Mouse (Mus musculus) layer of hippocampus, adult 11-12 months (tissue): ENCODE results near the gene Ust.

Experiments
- DNase-seq: peaks from one replicate; pipeline ENCODE4 v3.0.0; 2022; ENCODE audit warnings: low spot score

Ust gene

GRCm38 (mm10) chr10:8224641-8225040, 294.0 kb downstream of the Ust start:
- no peak for DNase-seq

DNA sequence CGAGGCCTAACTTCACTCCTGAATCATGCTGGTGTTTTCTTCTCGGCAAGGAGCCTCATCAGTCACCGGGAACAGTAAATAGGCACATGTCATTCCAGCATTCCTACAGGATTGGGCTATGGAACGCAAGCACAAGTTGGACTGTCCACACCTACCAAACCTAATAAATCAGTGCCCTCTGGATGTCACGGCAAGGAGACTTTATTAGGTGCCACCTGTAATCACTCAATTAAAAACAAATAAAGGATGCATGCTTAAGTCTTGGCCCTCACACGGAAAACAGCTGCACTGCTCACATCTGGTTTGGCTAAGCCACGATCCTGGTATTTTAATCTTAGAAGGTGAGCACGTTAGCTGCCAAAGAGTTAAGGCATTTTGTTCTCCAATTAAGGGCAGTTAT, 294.6 kb downstream of the Ust start:
- no peak for DNase-seq

DNA sequence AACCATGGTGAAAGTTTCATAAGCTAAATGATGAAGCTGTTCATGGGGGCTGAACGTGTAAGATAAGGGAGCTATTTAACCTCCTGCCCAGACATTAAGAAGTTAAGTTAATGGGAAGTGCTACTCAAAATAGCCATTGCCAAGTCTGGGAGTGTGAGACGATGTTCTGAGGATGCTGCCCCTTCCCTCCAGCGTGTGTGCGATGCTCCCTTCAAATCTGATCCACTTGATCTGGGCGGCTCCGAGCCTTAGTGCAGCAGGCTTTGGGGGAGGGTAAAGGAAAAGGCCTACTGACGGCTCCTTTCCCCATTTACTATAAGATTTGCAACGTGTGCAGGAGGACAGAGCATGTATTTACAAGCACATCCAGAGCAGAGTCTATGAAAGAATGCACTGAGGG, 301.7 kb downstream of the Ust start:
- no peak for DNase-seq

GRCm38 (mm10) chr10:8215181-8215580, 303.4 kb downstream of the Ust start:
- DNase-seq = no peak

- DNase-seq = no peak
These were observed 304.7 kb downstream of the Ust start for GRCm38 (mm10) chr10:8213906-8214421.

- DNase-seq = no peak
These were observed 305.2 kb downstream of the Ust start for GRCm38 (mm10) chr10:8213266-8213905.

- DNase-seq = no peak
These were observed 305.9 kb downstream of the Ust start for GRCm38 (mm10) chr10:8212611-8213226.

- DNase-seq = no peak
These were observed 306.9 kb downstream of the Ust start for GRCm38 (mm10) chr10:8211694-8212093.

GRCm38 (mm10) chr10:8210366-8210765, 308.3 kb downstream of the Ust start:
- DNase-seq = no peak

- DNase-seq = no peak
These were observed 311.3 kb downstream of the Ust start for GRCm38 (mm10) chr10:8207358-8207757.

- DNase-seq = no peak
These were observed 314.9 kb downstream of the Ust start for GRCm38 (mm10) chr10:8203681-8204080.

- DNase-seq = no peak
These were observed 318.8 kb downstream of the Ust start for GRCm38 (mm10) chr10:8199816-8200215.

GRCm38 (mm10) chr10:8199026-8199756, 319.4 kb downstream of the Ust start:
- DNase-seq = no peak

- no peak for DNase-seq
These were observed 321.0 kb downstream of the Ust start for GRCm38 (mm10) chr10:8197661-8198060.

- peak; percentile 88 for DNase-seq
These were observed 322.3 kb downstream of the Ust start for GRCm38 (mm10) chr10:8196300-8196699.

DNA sequence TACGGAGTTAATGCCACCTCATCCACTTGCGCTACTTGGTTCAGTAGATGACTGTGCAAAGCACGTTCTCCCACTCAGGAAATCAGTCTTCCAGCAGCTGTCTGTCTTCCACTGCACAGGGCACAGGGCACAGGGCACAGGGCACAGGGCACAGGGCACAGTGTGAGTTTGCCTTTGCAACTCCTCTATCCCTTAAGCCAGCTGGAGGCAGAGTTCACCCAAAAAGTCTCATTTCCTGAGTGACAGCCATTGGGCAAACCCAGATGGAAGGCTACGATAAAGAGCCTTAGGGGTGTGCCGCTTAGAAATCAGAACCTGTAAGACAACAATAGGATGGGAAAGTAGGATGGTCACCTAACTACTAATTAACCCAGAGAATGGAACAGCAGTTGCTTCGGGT, 322.9 kb downstream of the Ust start:
- no peak for DNase-seq

- DNase-seq = no peak
These were observed 329.2 kb downstream of the Ust start for GRCm38 (mm10) chr10:8189331-8189981.

- DNase-seq = no peak
These were observed 333.0 kb downstream of the Ust start for GRCm38 (mm10) chr10:8185586-8185985.

DNA sequence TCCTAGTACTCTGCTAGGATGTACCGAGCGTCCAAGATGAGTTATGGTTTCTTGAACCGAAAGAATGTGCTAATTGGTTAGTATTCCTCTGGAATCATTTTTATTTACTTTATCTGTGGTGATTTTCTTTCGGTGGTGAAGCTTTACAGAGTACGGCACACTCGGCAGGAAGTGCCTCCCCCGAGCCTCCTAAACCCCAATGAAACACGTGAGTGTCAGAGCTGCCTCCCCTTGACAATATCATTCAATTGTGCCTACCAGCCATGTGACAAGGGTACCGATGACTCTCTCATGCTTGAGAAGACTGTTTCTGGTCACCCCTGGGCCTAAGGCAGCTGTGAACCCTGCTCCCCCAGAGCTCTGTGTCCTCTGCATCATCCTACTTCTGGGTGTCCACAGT, 333.9 kb downstream of the Ust start:
- no peak for DNase-seq

- DNase-seq = no peak
These were observed 335.5 kb downstream of the Ust start for GRCm38 (mm10) chr10:8183171-8183570.

- DNase-seq = no peak
These were observed 336.9 kb downstream of the Ust start for GRCm38 (mm10) chr10:8181596-8182185.

DNA sequence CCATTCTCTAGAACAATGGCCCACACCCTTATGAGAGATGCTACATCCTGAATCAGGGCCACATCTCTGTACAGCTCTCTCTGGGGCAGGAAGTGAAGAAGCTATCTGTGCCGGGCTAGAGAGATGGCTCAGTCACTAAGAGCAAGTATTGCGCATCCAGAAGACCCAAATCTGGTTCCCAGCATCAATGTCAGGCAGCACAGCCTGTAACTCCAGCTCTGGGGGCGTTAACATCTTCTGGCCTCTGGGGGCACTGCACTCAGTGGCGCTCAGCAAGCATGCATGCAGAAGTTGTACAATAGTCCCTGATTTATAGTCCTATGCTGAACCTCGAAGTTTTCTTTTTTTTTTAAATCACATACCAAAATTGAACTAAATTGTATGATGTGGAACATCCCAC, 341.0 kb downstream of the Ust start:
- no peak for DNase-seq
